Mouse (Mus musculus) testis, adult 10 weeks (tissue): ENCODE results near the gene Mecom. TPM values are rescaled to one million over a fixed set of nuclear protein-coding genes. Genes with fewer than 3 reads are reported as not detected.

ENCODE experiments used
- polyA plus RNA-seq: library from polyadenylated mRNA; stranded (reverse); fragments of 350-450 nt; fragmentation: Illumina TruSeq; extraction: RNeasy Lipid Tissue Mini Kit (QIAGEN cat#74804); gene quantifications from one replicate; pipeline ENCODE4 v1.2.3, GENCODE M21; 2014; ENCODE audit warnings: low read depth, low replicate concordance

Gene Mecom
- polyA plus RNA-seq, result 0.71 TPM

GRCm38 (mm10) chr3:30547908-30548307, at the start of gene Mecom:
Mecom (minus strand) TSS chr3:30548008.

Other genes with a start within 250 kb of the Mecom start
- 71.5 TPM for gene Actrt3, start 51.9 kb upstream of the Mecom start, polyA plus RNA-seq
- gene Mynn, start 54.1 kb upstream of the Mecom start, polyA plus RNA-seq, result 20.8 TPM
- gene Lrriq4, start 96.5 kb upstream of the Mecom start, polyA plus RNA-seq, result 75.7 TPM
- gene Lrrc34, start 99.9 kb upstream of the Mecom start, polyA plus RNA-seq, result 753 TPM
- gene Lrrc31, start 151.8 kb upstream of the Mecom start, polyA plus RNA-seq, result not detected
- gene Samd7, start 198.3 kb upstream of the Mecom start, polyA plus RNA-seq, result 6.0 TPM
- 60.7 TPM for gene Sec62, start 244.9 kb upstream of the Mecom start, polyA plus RNA-seq